Mouse (Mus musculus): Measurements from ENCODE around the gene Hspb8.
A peak's percentile ranks its signal among the peaks of the same experiment; 100 is the strongest.
"Not testable (repeated sequence)": the region's sequence is repeated elsewhere in the genome, so short reads cannot be mapped to it uniquely, and the experiment has no call there.

Hspb8 gene

GRCm38 (mm10) chr5:116389856-116390542 lies 32.7 kb downstream of the Hspb8 start:
- DNase-seq (ENCODE audit: inconsistent ontology term), result no peak

GRCm38 (mm10) chr5:116389321-116389720 lies 33.3 kb downstream of the Hspb8 start:
- no peak for DNase-seq (ENCODE audit: inconsistent ontology term)

- no peak for DNase-seq (ENCODE audit: inconsistent ontology term)
These were observed 35.2 kb downstream of the Hspb8 start for GRCm38 (mm10) chr5:116387302-116387935.

GRCm38 (mm10) chr5:116386020-116386419 lies 36.6 kb downstream of the Hspb8 start:
- no peak for DNase-seq (ENCODE audit: inconsistent ontology term)

- not testable (repeated sequence) for DNase-seq (ENCODE audit: inconsistent ontology term)
These were observed 40.0 kb downstream of the Hspb8 start for GRCm38 (mm10) chr5:116382646-116383045.

GRCm38 (mm10) chr5:116381726-116382125 lies 40.9 kb downstream of the Hspb8 start:
- DNase-seq (ENCODE audit: inconsistent ontology term), result peak; percentile 25

GRCm38 (mm10) chr5:116381217-116381616 lies 41.4 kb downstream of the Hspb8 start:
- no peak for DNase-seq (ENCODE audit: inconsistent ontology term)

GRCm38 (mm10) chr5:116380384-116380783 lies 42.3 kb downstream of the Hspb8 start:
- DNase-seq (ENCODE audit: inconsistent ontology term), result no peak

GRCm38 (mm10) chr5:116378872-116379271 lies 43.8 kb downstream of the Hspb8 start:
- DNase-seq (ENCODE audit: inconsistent ontology term), result no peak

- no peak for DNase-seq (ENCODE audit: inconsistent ontology term)
These were observed 54.7 kb downstream of the Hspb8 start for GRCm38 (mm10) chr5:116367923-116368322.

- no peak for DNase-seq (ENCODE audit: inconsistent ontology term)
These were observed 55.6 kb downstream of the Hspb8 start for GRCm38 (mm10) chr5:116366889-116367682.

GRCm38 (mm10) chr5:116361342-116361741 lies 61.3 kb downstream of the Hspb8 start:
- DNase-seq (ENCODE audit: inconsistent ontology term), result no peak

GRCm38 (mm10) chr5:116360751-116361150 lies 61.9 kb downstream of the Hspb8 start:
- DNase-seq (ENCODE audit: inconsistent ontology term), result no peak
